Mouse (Mus musculus) adrenal gland, adult (tissue): ENCODE measurements around the gene Ier2.
"Not testable (repeated sequence)": the region's sequence is repeated elsewhere in the genome, so short reads cannot be mapped to it uniquely, and the experiment has no call there.

Experiments
- DNase-seq, 2 experiments: peaks; one replicate each; pipeline ENCODE4 v3.0.0; 2022 to 2023; ENCODE audit warnings: low spot score in 1 of 2; ENCODE audit not compliant: inconsistent age in 2 of 2

The Ier2 gene

DNA sequence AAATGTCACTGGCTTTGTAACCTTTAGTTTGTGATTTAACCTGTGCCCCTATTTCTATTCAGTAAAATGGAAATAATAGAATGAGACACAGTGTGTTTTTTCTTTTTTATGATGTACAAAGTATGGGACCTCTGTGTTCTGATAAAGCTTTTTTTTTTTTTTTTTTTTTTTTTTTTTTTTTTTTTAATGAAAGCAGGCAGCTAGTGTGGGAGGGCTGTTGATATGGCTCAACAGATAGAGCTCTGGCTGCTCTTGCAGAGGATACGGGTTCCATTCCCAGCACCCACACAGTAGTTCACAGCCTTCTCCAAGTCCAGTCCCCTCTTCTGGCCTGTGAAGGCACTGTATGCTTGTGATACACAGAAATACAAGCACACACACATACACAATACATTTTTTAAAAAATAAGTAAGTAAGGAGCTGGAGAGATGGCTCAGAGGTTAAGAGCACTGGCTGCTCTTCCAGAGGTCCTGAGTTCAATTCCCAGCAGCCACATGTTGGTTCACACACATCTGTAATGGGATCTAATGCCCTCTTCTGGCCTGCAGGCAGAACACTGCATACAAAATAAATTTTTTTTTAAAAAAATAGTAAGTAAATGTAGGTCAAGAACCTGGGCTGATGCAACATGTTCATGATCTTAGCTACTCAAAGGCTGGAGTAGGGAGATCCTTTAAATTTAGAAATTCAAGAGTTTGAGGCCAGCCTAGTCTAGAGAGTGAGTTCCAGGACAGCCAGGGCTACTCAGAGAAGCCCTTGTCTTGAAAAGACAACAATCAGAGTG is 20.9 kb downstream of the Ier2 start:
- peak in 1 of 2 experiments; percentile 39 for DNase-seq

DNA sequence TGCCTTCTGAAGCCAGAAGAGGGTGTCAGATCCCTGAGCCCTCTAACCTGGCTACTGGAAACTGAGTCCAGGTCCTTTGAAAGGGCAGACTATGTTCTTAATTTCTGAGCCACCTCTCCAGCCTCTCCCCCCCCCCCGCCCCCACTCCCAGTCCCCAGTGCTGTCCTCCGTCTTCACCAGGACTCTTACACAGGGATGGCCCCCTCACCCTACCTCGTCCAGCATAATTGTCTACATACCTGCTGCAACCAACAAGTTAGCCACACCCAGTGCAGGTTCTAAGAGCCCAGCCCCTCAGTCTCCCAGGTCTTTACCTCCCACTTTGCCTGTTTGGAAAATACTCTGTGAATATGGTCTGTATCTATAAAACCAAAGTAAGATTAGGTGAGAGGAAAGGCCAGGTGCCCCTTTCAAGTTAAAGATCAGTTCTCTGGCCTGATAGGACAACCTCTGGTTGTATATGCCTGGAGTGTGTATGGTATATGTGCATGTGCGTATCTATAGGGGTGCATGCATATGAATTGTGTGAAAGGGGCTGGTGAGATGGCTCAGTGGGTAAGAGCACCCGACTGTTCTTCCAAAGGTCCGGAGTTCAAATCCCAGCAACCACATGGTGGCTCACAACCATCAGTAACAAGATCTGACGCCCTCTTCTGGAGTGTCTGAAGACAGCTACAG is 21.9 kb downstream of the Ier2 start:
- peak in 1 of 2 experiments; percentile 29 for DNase-seq

DNA sequence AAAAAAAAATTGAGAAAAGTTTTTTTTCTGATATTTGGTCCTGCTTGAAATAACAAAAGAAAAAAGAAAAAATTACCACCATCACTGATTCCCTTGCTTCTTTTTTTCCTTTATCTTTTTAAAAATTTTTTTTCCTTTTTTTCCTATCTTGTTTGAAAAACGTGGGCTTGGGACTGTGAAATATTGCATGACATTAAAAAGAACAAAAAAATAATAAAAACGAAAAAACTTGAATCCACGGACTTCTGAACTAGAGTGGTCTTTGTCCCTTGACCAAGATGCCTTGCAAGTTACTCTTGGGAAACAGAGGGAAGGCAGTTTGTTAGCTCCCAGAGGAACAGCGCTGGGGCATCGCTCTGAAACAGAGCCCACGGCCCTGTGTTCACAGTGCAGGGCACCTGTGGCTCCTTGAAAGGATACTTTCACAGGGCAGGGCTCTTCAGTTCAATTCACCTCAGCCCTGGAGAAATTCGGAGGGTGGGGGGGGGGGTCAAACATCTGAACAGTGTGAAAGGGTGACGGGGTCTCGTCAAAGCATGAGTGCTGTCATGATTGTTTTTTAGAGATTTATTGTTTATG is 22.6 kb downstream of the Ier2 start:
- DNase-seq, result peak in 1 of 2 experiments; percentile 38

DNA sequence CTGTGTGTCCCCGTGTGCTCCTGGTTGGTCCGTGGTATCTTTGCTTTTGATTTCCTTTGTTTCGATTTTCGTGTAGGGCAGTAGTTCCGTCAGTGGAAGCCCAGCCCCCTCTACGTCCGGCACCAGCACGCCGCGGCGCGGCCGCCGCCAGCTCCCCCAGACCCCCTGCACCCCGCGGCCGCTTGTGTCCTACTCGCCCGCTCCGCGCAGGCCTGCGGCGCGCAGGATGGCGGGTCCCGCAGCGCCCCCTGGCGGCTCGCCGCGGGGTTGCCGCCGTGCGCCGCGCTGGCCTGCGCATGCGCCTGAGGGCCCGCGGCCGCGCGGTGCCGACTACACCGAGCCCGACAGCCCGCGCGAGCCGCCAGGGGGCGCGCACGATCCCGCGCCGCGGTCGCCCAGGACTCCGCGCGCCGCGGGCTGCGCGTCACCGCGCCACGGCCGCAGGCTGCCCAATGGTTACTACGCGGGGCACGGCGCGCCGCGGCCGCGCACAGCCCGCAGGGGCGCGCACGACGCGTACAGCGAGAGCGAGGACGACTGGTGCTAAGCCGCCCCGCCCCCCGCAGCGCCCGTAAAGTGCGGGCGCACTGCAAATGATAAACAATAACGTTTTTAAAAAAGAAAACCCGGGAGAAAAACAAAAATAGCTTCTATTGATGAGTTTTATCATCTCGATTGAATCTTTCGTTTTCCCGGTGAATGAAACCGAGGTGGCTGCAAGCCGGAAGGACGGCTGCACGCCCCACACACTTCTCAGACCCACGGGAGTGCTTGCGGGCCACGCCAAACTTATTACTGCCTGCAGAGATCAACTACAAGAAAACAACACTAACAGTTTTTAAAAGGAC is 23.3 kb downstream of the Ier2 start:
- DNase-seq, result peak; percentile 97

DNA sequence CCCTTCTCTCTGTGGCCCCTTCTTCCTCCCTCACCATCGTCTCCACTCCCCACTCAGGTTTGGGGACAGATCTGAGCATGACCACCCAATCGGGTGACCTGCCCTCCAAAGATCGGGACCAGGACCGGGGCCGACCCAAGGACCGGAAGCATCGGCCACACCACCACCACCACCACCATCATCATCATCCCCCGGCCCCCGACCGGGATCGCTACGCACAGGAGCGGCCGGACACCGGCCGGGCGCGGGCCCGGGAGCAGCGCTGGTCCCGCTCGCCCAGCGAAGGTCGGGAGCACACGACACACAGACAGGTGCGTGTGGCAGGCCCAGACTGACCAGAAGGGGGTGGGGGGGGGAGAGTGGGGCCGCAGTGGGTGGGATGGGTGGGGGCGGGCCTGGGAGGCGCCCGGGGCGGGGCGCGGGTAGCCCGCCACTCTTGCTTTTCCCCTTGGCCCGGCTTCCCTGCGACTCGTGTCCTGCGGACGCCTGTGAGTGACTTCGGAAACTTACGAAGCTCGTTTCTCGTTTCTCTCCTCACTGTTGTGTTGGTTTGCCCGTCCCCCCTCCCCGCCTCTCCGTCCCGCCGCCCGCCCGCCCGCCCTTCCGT is 24.0 kb downstream of the Ier2 start:
- DNase-seq, result peak; percentile 56 to 76

DNA sequence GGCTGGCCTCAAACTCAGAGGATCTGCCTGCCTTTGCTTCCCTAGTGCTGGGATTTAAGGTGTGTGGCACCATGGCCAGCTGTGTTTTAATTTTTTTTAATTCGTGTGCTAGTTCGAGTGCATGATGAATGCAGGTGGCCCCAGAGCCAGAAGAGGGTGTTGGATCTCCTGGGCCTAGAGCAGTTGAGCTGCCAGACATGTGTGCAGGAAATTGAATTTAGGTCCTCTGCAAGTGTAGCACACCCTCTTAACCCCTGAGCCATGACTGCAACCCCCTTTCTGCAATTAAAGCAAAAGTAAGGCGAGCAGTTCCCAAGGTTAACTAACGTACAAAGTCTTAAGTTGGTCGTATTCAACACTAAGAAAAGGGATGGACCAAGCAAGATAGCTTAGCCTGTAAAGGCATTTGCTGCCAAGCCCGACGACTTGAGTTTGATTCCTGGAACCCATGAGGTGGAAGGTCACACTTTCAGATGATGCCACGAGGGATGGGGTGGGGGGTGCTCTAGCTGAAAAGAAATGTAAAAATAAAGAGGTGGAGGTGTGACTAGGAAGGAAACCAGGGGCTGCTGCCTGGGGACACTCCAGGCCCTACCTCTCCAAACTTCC is 24.6 kb downstream of the Ier2 start:
- peak; percentile 20 to 53 for DNase-seq

DNA sequence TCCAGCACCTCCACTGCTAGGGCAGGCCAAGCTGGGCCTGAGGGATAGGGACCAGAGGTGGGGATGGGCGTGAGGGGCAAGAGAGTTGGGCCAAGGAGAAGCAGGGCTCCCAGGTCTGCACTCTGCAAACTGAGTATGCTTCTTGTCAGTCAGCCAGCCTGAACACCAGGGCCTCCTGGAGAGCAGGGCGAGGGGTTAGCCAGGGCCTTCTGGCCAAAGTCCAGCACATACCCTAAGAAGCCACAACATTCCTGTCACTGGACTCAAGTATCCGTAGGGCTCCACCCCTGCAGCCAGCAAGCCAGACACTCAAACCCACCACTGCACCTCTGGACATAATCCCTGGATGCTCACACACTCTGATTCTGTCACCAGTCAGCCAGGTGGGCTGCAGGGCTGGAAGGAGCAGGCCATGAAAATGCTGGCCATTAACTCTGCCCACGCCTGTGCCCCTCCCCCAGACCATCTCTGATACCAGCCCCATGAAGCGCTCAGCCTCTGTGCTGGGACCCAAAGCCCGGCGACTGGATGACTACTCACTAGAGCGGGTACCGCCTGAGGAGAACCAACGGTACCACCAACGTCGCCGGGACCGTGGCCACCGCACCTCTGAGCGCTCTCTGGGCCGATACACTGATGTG is 26.5 kb downstream of the Ier2 start:
- DNase-seq, result peak; percentile 18 to 47

DNA sequence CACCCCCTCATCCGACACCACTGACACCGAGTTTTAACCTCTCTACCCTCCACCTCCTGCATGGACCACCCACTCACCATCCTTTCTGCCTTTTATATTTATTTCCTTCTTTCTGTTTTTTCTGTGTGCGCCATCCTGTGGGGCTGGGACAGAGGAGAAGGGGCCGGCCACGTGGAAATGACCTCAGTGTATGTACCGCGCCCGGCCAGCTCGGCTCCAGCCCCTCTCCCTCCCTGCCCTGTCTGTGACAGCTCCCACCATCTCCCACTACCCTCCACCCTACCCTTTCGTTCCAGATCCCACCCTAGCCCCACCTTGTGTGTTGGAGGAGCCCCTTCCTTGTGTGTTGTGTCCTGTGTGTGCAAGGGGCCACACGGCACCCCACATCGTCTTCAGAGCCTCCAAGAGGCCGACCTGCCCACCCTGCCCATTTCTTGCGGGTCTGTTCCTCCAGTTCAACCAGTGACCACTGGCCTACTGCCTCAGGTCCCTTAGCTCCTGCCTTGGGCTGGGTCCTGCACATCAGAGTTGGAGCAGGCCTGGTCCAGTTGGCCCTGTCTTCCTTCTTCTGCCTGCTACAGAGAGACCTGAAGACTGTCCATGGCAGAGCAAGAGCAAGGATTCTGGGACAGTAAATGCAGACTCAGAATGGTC is 27.1 kb downstream of the Ier2 start:
- peak in 1 of 2 experiments; percentile 49 for DNase-seq

DNA sequence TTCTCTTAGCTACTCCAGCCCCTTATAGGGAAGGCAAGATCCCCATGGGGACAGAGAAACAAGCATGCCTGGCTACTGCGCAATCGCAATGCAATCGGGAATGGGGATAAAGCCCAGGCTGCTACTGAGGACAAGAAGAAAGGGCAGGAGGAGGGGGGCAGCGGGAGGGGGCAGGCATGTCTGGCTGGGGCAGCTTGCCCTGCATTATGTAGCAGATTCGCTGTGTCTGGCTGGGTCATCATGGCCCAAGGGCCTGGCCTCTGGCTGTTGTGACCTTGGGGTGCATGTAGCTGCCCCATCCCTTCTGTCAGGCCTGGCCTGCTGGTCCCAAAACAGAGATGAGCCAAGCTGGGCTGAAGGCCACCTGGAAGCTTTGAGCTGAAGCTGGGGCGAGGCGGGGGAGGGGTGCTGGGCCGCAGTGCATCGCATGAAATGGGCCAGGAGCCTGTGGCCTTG is 27.8 kb downstream of the Ier2 start:
- DNase-seq, result peak; percentile 73 to 92

DNA sequence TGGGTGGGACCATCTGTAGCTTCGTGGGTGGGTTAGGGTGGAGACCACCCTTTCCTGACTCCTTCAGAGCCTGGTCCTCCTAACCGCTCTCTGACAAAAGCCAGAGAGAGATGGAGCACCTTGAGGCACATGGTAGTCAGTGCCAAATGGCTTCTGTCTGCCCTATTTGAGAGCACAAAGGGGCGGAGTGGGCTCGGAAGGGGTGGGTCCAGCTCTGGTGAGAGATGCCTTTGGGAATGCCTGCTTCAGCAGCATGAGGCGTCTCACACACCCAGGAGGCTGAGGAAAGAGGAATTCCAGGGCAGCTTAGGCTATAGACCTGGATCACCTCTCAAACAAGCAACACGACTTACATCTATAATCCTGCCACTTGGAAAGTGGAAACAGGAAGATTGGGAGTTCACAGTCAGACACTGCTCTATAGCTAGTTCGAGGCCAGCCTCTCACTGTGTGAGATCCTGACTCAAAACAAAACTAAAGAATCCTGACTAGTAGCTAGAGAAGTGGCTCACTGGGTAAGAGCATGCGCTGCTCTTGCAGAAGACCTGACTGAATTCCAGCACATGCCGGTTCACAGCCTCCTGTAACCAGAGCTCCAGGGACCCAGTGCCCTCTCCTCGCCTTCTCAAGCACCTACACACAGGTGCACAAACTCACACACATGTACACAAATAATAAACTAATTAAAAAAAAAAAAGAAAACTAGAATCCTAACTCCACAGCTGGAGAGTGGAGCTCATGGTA is 28.6 kb downstream of the Ier2 start:
- no peak for DNase-seq

DNA sequence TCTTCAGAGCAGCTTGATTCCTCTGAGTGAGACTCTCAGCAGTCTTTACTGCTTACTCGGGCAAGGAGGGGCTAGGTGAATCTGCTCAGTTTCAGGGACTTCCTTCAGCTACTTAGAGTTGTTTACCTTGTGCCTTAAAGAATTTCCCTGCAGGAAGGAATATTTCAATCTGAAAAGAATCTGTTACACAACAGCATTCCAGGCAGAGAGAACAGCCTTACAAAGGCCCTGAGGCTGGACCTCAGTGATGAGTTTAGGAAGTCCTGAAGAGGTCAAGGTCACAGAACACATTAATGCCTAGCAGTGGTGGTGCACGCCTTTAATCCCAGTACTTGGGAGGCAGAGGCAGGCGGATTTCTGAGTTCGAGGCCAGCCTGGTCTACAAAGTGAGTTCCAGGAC is 30.8 kb downstream of the Ier2 start:
- no peak for DNase-seq

DNA sequence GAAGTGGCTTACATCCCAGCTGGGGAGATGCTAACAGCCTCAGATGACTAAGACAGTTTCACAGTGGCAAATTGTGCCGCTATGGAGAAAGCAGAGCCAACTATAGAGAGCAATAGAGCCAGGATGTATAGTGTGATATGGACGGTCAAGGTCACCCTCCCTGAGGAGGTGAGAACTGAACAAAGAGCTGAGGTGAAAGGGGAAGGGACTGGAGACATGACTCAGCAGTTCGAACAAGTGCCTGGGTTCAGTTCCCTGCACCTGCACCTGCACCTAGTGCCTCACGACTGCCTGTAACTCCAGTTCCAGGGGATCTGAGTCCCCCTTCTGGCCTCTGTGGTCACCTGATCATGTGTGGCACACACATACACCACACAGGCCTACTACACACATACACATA is 32.5 kb downstream of the Ier2 start:
- no peak for DNase-seq

DNA sequence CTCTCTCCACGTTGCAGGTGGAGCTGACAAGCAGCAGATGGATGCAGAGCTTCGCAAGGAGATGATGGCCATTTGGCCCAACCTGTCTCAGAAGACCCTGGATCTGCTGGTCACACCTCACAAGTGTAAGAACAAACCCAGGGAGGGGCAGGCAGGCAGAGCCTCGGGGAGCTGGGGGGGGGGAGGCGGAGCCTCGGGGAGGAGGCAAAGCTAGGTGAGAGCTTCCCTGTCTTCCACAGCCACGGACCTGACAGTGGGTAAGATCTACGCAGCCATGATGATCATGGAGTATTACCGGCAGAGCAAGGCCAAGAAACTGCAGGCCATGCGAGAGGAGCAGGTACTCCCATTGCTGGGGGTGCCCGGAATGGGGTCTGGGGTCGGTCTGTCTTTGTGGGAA is 33.1 kb downstream of the Ier2 start:
- no peak for DNase-seq

DNA sequence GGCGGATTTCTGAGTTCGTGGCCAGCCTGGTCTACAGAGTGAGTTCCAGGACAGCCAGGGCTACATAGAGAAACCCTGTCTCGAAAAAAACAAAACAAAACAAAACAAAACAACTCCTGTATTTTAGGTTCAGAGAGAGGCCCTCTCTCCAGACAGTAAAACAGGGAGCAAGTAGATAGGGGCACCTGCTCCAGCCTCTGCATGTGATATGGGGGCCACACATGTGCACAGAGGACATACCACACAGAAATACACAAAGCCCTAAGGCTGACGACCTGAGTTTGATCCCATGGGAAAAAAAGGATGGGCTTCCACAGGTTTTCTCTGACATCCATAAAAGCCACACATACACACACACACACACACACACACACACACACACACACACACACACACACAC is 39.2 kb downstream of the Ier2 start:
- not testable (repeated sequence) for DNase-seq

DNA sequence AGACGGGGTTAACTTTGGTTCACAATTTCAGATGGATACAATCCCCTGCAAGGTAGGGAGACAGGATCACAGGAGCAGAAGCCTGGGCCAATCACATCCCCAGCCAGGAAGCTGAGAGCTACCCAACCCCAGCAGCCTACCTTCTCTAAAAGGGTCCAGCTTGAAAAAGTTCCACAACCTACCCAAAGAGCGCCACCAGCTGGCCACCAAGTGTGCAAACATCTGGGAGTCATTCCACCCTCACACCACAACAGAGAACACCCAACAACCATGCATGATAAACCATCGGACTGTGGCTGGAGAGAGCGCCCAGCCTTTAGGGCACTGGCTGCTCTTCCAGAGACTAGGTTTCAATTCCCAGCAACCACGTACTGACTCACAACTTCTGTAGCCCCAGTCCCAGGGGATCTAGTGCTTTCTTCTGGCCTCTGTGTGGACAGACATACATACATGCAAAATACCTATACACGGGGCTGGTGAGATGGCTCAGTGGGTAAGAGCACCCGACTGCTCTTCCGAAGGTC is 41.5 kb downstream of the Ier2 start:
- DNase-seq, result no peak

DNA sequence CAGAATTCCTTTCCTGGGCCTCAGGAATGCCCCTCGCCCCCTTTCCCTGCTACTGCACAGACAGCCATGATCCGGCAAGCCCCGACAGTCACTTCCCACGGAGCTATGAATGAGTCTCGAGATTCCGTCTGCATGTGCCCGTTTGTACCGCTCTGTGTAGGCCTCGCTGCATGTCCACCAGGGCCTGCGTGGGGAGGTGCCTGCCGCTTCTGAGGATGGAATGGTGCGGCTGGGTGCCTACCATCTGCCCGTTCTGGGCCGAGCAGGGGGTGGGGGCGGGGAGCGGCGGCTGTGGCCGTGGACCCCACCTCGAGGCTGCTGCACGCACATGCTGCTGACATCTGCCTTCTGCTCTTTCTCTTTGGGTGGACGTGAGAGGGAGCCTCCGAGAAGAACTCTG is 45.6 kb downstream of the Ier2 start:
- no peak for DNase-seq

DNA sequence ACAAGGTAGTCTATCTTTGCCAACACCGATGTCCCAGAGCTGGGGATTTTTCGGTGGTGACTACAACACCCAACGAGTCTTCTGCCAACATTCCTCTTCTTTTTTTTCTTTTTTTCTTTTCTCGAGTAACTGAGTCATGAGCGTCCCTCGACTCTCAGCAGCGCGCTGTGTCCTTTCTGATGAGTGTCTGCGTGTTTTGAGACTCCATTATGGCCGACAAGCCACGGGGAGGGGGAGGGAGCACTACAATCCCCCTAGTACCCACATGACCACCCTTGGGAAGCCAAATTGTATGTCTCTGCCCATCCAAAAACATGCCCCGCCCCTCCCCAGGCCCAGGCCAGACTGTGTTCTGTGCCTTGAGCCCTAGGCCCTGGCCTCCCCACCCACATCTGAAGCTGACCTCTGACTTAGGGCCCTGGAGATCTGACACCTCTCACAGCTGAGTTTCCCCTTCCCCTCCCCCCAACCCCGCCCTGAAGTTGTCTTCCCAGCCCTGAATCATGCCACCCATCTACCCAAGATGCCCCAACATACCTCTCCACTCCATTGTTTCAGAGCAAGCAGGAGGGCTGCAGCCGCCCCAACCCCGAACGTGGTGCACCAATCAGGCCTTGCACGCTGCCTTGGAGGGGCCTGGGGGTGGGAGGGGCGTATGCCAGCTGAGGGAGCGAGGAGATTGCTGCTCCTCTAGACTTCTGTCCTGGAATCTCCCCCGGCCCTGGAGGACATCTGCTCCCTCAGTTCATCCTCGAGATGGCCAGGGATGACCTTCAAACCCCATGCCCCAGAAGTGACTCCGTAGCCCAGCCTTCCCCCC is 46.8 kb downstream of the Ier2 start:
- no peak for DNase-seq
